Mouse (Mus musculus) CH12.LX (cell line): Measurements from ENCODE around the gene Cnr2. TPM values are rescaled to one million over a fixed set of nuclear protein-coding genes. Genes with fewer than 3 reads are reported as not detected.

ENCODE experiments used
- DNase-seq: peaks from one replicate; pipeline ENCODE4 v3.0.0-alpha.2; 2013; ENCODE audit errors: extremely low read depth
- H3K27ac ChIP-seq: 2 replicates; pipeline ENCODE4 v1.5.1; 2012; ENCODE audit warnings: low read depth, mild to moderate bottlenecking, control low read depth, moderate library complexity; ENCODE audit not compliant: insufficient read depth
- H3K27me3 ChIP-seq: replicated peaks from 2 replicates; pipeline ENCODE3; 2012; ENCODE audit warnings: inconsistent platforms
- H3K36me3 ChIP-seq, 2 experiments: replicated peaks in 1 of 2; 2 replicates each; pipeline versions ENCODE3 to v1.6.1; 2012; ENCODE audit warnings: inconsistent platforms in 1 of 2, low read length in 1 of 2, mild to moderate bottlenecking in 1 of 2, mixed read lengths in 1 of 2, moderate library complexity in 1 of 2; ENCODE audit not compliant: control insufficient read depth in 1 of 2, insufficient read depth in 1 of 2
- H3K4me1 ChIP-seq, 2 experiments: 2 replicates each; pipeline ENCODE4 v1.6.1; 2012; ENCODE audit warnings: inconsistent platforms in 1 of 2, moderate library complexity in 1 of 2; ENCODE audit not compliant: insufficient read depth in 2 of 2, control insufficient read depth in 1 of 2
- H3K4me2 ChIP-seq: 2 replicates; pipeline ENCODE4 v1.6.1; 2012; ENCODE audit warnings: low read depth, mild to moderate bottlenecking, control low read depth; ENCODE audit not compliant: poor library complexity, insufficient read depth, severe bottlenecking
- H3K4me3 ChIP-seq, 3 experiments: fragments of 150-350 bp in 1 of 3; sonication (generic) in 1 of 3; replicated peaks in 1 of 3; 2 replicates each; pipeline versions ENCODE3 to v1.5.1; 2011 to 2012; ENCODE audit warnings: low read depth in 2 of 3, low read length in 2 of 3, mild to moderate bottlenecking in 2 of 3, moderate library complexity in 2 of 3, control low read depth in 1 of 3, improper control_type of control experiment in 1 of 3, inconsistent platforms in 1 of 3, mixed read lengths in 1 of 3; ENCODE audit not compliant: poor library complexity in 1 of 3
- H3K79me2 ChIP-seq: replicated peaks from 2 replicates; pipeline ENCODE4 v1.6.1; 2012; ENCODE audit warnings: mild to moderate bottlenecking, moderate library complexity; ENCODE audit not compliant: control insufficient read depth, poor library complexity, insufficient read depth, severe bottlenecking; ENCODE audit errors: extremely low read depth
- H3K9ac ChIP-seq: 2 replicates; pipeline ENCODE4 v1.6.1; 2012; ENCODE audit warnings: low read depth, mild to moderate bottlenecking, control low read depth, moderate library complexity; ENCODE audit not compliant: insufficient read depth
- H3K9me3 ChIP-seq: replicated peaks from 2 replicates; pipeline ENCODE3; 2012; ENCODE audit warnings: low read length, inconsistent platforms, mixed read lengths
- CHD2 ChIP-seq: IDR thresholded peaks from 2 replicates; pipeline ENCODE4 v1.6.1; 2011; ENCODE audit warnings: low read length, improper control_type of control experiment
- ETS1 ChIP-seq: conservative IDR thresholded peaks from 2 replicates; pipeline ENCODE4 v1.6.1; 2012; ENCODE audit warnings: low read depth, mild to moderate bottlenecking, inconsistent platforms, low read length, improper control_type of control experiment, moderate library complexity
- NELFE ChIP-seq: IDR thresholded peaks from 2 replicates; pipeline ENCODE4 v1.6.1; 2011; ENCODE audit warnings: low read depth, low read length, improper control_type of control experiment
- NRF1 ChIP-seq: IDR thresholded peaks from 2 replicates; pipeline ENCODE4 v1.6.1; 2014; ENCODE audit warnings: low read depth, mild to moderate bottlenecking, inconsistent platforms, low read length, improper control_type of control experiment, moderate library complexity
- RAD21 ChIP-seq: IDR thresholded peaks from 2 replicates; pipeline ENCODE4 v1.6.1; 2011; ENCODE audit warnings: low read depth, mild to moderate bottlenecking, low read length, improper control_type of control experiment, moderate library complexity
- TCF12 ChIP-seq: IDR thresholded peaks from 2 replicates; pipeline ENCODE4 v1.6.1; 2014; ENCODE audit warnings: low read depth, mild to moderate bottlenecking, inconsistent platforms, low read length, improper control_type of control experiment
- USF2 ChIP-seq: conservative IDR thresholded peaks from 2 replicates; pipeline ENCODE4 v1.6.1; 2011; ENCODE audit warnings: low read depth, low read length, improper control_type of control experiment
- ZC3H11A ChIP-seq: IDR thresholded peaks from 2 replicates; pipeline ENCODE4 v1.6.1; 2012; ENCODE audit warnings: low read depth, mild to moderate bottlenecking, inconsistent platforms, low read length, improper control_type of control experiment
- ZMIZ1 ChIP-seq: IDR thresholded peaks from 2 replicates; pipeline ENCODE4 v1.6.1; 2012; ENCODE audit warnings: low read depth, mild to moderate bottlenecking, inconsistent platforms, low read length, improper control_type of control experiment
- dilution Hi-C: fragments of 300-500 bp; cut with MboI; formaldehyde crosslinking; loops from 2 replicates; pipeline ENCODE4 v1.14.3; 2020; ENCODE audit warnings: low sequenced_read_pairs; ENCODE audit not compliant: extremely low pct_unique_long_range_greater_than_20kb, extremely low pct_ligation_motif_present
- in situ Hi-C: fragments of 300-500 bp; cut with MboI; formaldehyde crosslinking; loops from 3 replicates; pipeline ENCODE4 v1.14.3; 2019; ENCODE audit warnings: low sequenced_read_pairs, low pct_ligation_motif_present, low pct_unique_long_range_greater_than_20kb, mixed read lengths
- polyA plus RNA-seq: library from polyadenylated mRNA; unstranded; fragments of >175 nt; gene quantifications from 2 replicates; pipeline ENCODE4 v1.2.1, GENCODE M21; 2012; ENCODE audit warnings: low read depth; ENCODE audit not compliant: insufficient read length
- total RNA-seq, 2 experiments: library from RNA; depleted of rRNA; stranded (reverse); fragments of 300-350 nt in 1 of 2; fragments of >200 nt in 1 of 2; gene quantifications; 2 replicates each; pipeline ENCODE4 v1.2.3; 2012 to 2014

The Cnr2 gene
- total and polyA plus RNA-seq, 3 experiments: 5.6 to 13.8 (median 10.6) TPM

DNA sequence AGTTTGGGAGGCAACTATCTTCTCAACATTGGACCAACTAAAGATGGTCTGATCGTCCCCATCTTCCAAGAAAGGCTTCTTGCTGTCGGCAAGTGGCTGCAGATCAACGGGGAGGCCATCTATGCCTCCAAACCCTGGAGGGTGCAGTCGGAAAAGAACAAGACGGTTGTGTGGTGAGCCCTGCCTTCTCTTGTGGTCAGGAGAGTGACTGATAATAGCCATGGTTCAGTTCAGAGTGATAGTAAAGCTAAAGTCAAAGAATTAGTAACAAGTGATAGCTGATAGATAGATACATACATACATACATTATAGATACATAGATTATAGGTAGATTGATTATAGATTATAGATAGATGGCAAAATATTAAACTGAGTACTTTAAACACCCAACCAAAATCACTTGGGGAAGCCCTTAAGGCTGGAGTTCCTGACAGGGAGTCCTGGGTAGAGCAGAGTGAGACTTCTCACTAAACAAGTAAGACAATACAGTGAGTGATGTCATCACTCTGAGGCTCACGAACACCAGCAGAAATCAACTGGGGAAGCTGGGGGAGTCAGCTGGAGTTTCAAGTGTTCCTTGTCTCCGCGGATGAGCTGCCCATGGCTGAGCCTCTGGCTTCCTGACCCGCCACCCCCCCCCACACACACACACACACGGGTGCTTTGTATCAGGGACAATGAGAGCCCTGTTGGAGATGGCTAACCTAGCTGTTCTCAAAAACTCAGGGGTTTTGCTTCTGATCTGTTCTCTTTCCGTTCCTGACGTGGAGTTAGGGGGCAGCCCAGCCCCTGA, 39.7 kb downstream of the Cnr2 start:
- DNase-seq: no peak

DNA sequence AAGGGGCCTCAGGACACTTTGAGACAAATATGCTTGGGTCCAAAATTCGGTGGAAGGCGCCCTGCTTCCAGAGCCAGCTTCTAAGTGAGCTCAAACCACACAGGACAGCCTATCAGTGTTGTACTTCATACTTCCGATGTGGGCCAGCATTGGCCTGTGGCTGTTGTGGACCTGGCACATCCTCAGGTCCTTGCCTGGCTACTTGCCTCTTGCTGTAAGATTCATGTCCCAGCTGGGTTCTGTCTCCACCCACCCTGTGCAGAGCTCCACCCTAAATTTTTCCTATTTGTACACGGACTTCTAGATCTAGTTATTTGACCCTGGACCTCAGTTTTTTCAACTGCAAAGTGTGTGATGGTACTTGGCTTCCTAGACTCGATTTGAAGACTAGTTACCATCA, 40.3 kb downstream of the Cnr2 start:
- Histone ChIP-seq H3K27ac (no peak overlapping the region), H3K9ac (no peak overlapping the region), H3K4me2 (no peak overlapping the region), H3K79me2 (no peaks in the 10 kb centered on the region), H3K36me3 (peaks cover 67 to 89% of the 10 kb centered on the region in 2 experiments), H3K4me3 (no peak overlapping the region), H3K9me3 (no peaks in the 10 kb centered on the region), H3K27me3 (no peaks in the 10 kb centered on the region), H3K4me1 (no peaks in the 10 kb centered on the region)
- no peak for DNase-seq
- in situ Hi-C loops (no loop called here), dilution Hi-C loops (no loop called here)
- no peak for TF ChIP-seq ETS1
- no peak for TF ChIP-seq TCF12

More for the DNA sequence above, 39.7 kb downstream of the Cnr2 start:
- Histone ChIP-seq H3K27ac (no peak overlapping the region), H3K79me2 (no peaks in the 10 kb centered on the region), H3K36me3 (peaks cover 66 to 91% of the 10 kb centered on the region in 2 experiments), H3K9ac (no peak overlapping the region), H3K27me3 (no peaks in the 10 kb centered on the region), H3K9me3 (no peaks in the 10 kb centered on the region), H3K4me1 (no peaks in the 10 kb centered on the region), H3K4me3 (no peak overlapping the region), H3K4me2 (no peak overlapping the region)
- in situ Hi-C loops (no loop called here), dilution Hi-C loops (no loop called here)
- TF ChIP-seq CHD2 (no peak), NELFE (no peak), ZMIZ1 (no peak), USF2 (no peak), NRF1 (no peak), RAD21 (no peak), ZC3H11A (no peak), TCF12 (no peak)

DNA sequence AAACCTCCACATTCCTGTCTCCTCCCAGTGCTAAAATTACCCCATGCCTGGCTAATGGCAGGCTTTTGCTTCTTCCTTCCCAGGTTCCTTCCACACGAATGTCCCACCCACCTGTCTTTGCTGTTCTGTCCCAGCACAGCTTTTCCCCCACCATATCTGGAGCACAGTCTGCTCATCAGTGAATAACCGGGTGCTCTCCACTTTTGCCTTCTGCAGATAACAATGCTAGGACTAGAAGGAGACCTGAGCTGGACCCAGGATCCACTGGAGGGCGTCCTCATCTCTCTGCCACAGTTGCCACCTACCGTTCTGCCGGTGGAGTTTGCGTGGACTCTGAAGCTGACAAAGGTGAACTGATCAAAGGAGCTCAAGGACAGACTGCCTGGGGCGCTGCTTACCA, 43.7 kb downstream of the Cnr2 start:
- dilution Hi-C loops: no loop called here
- no peaks in the 10 kb centered on the region for H3K79me2 ChIP-seq

More for the DNA sequence above, 43.7 kb downstream of the Cnr2 start:
- TF ChIP-seq ZMIZ1: no peak
- no peak overlapping the region for H3K4me2 ChIP-seq
- peaks cover 0 to 11% of the 10 kb centered on the region in 2 experiments; a peak in 2 of 4 replicates for H3K4me1 ChIP-seq
- H3K27ac ChIP-seq: no peak overlapping the region
- in situ Hi-C loops: no loop called here
- H3K9me3 ChIP-seq: no peaks in the 10 kb centered on the region
- DNase-seq: no peak
- H3K4me3 ChIP-seq: no peak overlapping the region
- no peak overlapping the region for H3K9ac ChIP-seq
- H3K36me3 ChIP-seq: peaks cover 48 to 78% of the 10 kb centered on the region in 2 experiments
- no peaks in the 10 kb centered on the region for H3K27me3 ChIP-seq
